Mouse (Mus musculus): Measurements from ENCODE around the gene Vrk1.

DNA sequence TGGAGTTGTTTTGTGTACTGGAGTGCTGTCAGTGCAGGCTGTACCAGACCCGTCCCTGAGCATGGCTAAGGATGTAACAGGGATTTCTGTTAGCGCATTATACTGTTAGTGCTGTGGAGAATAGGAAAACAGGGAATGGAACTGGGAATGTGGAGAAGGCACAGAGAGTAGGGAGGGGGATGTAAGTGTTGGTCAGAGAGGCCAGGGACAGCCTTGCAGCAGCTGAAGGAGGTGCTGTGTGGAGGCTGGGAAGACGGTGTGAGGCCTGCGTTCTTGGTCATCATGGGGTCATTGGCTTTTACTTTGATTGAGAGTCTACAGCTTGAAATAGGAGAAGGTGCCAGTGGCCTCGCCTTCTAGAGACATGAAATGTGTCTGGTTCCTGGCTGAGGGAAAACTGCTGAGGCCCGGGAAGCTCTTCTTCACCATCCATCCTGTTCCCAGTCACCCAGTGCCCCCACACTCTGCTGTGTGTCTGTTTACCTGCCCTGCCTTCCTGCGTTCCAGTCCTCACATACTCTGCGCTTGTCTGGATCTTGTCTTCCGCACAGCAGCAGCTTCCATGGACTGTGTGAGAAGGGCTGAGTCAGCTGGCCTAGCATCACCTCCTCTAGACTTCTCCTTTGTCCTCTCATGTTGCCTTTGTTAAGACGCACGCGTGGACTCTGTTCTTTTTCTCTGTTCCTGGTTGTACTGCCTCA lies 50.0 kb downstream of the Vrk1 start:
- no peak for TF ChIP-seq POLR2A (IDR thresholded peaks at IDR 0.05; ENCODE audit: control insufficient read depth, low read depth, low read length)
- TF ChIP-seq CTCF (IDR thresholded peaks at IDR 0.05; ENCODE audit: control insufficient read depth, insufficient read depth, insufficient replicate concordance, low read depth, low read length) = no peak

Measured in testis, adult 2 months (tissue).